Mouse (Mus musculus): ENCODE measurements around the gene Gria1.

Gene Gria1

DNA sequence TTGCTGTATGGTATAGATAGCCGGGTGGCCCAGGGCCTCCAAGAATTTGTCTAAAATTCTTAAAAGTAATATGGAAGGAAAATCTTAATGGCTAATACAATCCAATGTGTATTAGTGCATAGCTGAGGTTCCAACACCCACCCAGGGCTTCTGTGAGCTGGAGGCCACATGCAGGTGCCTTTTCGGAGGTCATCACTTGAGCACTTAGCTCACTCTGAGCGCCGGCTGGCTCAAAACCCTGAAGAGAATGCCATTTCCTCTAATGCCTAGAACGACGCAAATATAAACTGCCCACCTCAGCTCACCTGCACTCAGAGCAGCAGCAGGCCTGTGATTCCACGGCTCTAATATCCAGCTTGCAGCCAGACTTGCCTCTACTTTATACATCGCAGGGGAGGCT, 148.9 kb downstream of the Gria1 start:
- in situ Hi-C loops (cut with MboI; ENCODE audit: unreplicated experiment in 2 of 2) = no loop called here

DNA sequence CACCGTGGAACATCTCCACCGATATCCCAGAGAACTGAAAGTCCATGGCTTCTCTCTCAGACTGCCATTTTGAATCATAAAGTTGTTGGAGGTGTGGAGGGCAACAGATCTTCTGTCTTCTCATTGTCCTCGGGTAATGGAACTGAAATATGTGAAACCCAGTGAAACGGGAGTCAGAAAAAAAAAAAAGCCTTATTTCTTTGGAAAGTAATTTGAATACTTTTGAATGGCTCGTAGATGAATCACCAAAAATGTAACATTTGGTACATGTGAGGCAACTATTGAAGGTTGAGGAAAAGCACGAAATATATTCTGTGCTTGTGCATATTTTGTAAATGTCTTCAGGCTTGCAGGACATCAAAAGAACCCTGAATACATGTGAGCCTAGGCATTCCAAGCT, 151.7 kb downstream of the Gria1 start:
- in situ Hi-C loops (cut with MboI; ENCODE audit: unreplicated experiment in 2 of 2) = no loop called here

DNA sequence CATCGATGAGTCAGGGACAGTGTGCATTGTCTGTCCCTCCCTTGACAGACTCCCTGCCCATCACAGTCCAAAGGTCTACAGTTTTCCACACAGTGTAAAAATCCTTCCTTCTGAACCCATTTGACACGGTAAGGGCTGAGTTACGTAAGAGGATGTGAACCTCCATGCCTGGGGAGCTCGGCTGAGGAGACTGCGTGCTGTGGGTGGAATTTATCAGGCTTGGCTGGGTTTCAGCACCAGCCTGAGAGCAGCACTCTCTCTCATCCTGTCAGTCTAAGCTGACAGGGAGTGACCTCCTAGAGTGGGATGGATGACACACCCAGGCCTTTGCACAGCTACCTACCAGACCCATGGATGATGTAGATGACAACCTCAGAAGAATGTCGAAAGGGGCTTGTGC, 158.9 kb downstream of the Gria1 start:
- in situ Hi-C loops (cut with MboI; ENCODE audit: unreplicated experiment in 2 of 2) = no loop called here

DNA sequence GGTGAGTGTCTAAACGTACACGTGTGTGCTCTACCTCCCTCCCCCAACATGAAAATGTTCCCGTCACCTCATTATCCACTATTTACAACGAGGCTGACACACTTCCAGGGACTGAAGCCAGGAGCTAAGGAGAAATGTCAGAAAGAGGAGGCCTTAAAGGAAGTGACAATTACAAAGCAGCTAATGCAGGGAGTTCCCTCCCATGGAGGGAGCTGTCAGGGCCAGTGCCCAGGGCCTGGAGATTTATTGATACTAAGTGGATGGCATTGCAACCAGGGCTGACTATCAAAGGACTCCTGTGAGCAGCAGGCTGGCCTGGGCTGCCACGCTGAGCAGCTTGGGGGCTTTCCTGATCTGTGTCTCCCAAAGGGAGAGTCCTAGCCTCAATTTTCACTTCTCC, 163.0 kb downstream of the Gria1 start:
- in situ Hi-C loops (cut with MboI; ENCODE audit: unreplicated experiment in 2 of 2) = no loop called here

DNA sequence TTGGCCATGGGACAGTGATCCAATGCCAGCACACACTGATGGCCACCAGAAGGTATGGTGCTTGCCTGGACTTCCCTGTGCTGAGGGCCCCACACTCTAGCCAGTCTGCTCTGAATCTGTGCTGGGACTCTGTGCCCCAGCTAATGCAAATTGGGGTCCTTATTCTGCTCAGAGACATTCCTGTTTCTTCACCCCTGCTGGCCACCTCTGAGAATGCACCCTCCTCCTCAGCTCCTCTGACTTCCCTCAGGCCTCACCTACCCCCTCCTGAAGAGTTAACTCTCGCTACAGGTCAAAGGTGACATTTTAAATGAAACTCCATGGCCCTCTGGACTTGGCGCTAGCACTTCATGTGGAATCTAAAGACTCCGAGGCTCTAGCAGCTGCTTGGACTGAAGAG, 165.4 kb downstream of the Gria1 start:
- in situ Hi-C loops (cut with MboI; ENCODE audit: unreplicated experiment in 2 of 2) = no loop called here

DNA sequence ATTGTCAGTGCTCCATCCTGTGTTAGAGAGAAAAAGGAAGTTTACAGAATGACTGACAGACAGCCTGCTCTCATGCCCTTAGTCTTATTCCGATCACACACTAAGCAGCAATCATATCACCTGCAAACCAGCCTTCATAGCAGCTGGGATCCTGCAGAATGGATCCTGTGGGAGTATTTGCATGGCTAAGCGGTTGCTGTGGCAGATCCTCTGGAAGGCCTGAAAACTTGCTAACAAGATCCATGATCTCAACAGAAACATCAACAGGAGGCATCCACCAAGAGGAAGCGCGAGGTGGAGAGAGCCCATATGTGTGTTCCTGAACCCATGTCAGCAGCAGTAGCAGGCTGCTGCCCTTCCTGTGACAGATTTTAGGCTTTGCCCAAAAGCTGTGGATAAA, 173.0 kb downstream of the Gria1 start:
- in situ Hi-C loops (cut with MboI; ENCODE audit: unreplicated experiment in 2 of 2) = no loop called here

DNA sequence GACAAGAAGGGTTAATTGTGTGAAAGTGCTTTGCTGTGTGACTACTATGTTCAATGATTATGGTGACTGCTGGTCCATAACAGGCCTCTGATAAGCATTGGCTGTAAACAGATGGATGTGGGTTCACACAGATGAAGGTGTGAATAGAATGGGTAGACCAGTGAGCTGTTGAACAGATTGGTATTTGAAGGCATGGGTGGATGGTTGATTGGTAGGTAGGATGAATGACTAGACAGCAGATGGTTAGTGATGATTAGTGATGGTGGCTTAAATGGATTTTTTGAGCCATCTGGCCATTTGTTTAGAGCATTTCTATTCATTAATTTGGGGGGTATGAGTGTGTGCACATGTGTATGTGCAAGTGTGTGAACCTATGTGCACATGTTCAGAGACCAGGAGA, 173.9 kb downstream of the Gria1 start:
- in situ Hi-C loops (cut with MboI; ENCODE audit: unreplicated experiment in 2 of 2) = no loop called here

DNA sequence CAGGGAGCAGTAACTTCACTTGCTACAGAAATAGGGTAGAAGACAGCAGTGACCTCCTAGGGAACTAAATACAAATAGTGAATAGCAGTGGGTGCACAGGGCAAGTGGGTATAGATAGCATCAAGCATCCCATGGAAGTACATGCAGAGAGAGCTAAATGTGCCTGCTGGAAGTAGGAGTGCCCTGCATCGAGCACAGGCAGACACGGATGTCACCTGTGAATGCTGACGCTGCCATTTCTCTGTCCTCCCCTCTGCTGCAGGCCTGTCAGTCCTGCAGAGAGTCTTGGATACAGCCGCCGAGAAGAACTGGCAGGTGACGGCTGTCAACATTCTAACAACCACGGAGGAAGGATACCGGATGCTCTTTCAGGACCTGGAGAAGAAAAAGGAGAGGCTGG, 178.2 kb downstream of the Gria1 start:
- in situ Hi-C loops (cut with MboI; ENCODE audit: unreplicated experiment in 2 of 2) = no loop called here

DNA sequence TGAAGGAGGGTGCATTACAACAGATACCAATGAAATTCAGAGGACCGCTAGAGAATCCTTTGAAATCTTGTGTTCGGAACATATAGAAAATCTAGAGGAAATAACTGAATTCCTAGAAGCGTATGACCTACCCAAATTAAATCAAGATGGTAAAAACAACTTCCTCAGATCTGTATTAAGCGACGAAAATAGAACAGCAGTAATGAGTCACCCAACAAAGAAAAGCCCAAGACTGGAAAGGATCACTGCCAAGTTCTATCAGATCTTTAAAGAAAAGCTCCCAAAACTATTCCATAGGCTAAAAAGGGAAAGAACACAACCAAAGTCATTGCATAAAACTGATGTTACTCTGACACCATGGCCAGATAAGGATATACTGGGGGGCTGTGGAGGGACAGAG, 183.6 kb downstream of the Gria1 start:
- in situ Hi-C loops (cut with MboI; ENCODE audit: unreplicated experiment in 2 of 2) = no loop called here

DNA sequence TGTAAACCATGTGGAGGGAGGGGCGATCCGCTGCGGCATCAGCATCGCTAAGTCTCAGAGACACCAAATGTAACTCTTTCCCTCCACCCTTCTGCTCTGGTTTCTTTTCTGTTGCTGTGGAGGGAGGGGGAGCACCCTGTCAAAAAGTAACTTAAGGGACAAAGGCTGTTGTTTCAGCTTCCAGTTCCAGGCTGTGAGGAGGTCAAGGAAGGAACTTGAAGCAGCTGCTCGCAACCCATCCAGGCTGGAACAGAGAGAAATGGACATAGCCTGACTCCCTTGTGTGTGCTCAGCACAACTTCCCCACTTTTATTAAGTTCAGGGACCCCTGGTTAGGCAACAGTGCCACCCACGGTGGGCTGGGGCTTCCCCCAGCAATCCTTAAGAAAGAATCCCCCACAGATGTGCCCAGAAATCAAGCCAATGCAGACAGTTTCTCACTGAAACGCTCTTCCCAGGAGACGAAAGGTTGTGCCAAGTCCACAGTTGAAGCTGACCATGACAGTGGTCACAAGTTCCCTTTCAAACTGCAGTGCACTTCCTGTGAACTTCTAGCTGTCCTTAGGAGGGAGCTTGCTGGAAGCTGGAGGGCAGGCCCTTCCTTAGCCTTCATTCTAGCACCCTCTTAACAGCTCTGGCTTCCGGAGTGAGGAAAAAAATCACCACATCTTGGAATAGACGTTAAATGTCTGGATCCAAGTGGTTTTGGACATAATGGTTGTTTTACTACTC, 190.2 kb downstream of the Gria1 start:
- in situ Hi-C loops (cut with MboI; ENCODE audit: unreplicated experiment in 2 of 2) = no loop called here

DNA sequence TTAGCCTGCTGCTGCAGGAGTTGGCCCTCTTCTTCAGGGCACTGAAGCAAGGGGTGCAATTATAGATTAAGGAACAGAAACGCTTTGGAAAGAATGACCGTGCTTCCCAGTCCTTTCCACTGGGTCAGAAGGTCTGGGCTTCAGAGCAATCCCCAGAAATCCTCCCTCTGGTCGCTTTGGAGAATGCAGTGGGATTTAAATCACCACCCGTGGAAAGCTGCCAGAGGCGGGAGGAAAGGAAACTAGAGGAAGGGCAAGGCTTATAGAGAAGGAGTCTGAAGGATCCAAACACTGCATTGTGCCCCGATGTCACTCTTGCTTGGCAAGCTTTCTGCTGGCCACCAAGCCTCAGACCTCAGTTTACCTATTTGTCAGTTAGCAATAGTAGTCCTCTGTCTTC, 193.2 kb downstream of the Gria1 start:
- in situ Hi-C loops (cut with MboI; ENCODE audit: unreplicated experiment in 2 of 2) = no loop called here

DNA sequence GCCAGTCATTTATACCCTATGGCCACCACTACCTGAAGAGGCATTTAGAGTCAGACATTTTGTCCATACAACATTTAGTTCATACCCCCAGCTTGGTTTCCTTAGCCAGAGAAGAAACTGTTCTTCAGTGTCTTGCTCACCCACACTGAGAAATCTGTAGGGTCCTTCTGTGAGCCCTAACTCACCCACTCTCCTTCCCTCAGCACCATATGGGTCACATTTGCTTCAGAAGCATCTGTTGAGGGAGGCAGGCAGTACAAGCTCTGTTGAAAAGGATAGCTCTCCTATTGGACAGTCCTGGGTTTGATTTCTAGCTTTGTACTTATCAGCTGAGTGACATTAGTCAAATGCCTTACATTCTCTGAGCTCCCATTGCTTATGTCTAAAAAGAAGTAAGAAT, 196.1 kb downstream of the Gria1 start:
- in situ Hi-C loops (cut with MboI; ENCODE audit: unreplicated experiment in 2 of 2) = no loop called here

DNA sequence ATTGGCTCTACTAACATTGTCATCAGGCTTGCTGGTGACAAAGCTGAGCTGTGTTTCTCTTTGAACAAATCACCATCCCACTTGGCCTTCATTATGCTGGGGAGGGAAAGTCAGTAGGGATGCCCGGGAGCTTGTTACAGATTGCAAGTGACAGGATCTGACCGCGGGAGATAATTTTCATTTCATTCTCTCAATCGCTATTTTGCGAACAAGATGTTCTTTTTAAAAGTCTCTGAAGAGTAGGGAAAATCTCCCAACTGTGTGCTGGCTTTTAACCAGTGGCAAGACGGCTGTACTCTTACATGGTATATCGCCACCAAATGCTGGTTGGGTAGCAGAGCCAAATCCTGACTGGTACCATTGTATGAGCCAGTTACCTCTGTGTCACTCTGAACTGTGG, 202.9 kb downstream of the Gria1 start:
- in situ Hi-C loops (cut with MboI; ENCODE audit: unreplicated experiment in 2 of 2) = no loop called here

DNA sequence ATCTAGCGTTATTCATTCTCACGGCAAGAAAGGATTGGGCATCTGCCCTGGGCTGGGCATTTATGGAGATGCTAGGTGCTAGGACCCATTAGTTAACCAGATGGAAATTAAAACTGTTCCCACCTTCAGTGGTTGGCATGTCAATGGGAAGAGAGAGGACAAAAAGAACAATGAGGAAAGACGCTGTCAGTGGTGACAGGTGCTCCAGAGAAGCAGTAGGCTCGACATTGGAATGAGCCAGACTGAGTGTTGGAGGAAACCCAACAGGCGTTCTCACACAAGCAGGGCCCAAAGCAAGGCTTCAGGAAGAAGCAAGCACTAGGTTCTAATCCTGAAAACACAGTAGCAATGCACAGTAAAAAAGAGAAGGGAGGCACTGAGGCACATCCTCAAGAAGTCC, 203.4 kb downstream of the Gria1 start:
- in situ Hi-C loops (cut with MboI; ENCODE audit: unreplicated experiment in 2 of 2) = no loop called here

DNA sequence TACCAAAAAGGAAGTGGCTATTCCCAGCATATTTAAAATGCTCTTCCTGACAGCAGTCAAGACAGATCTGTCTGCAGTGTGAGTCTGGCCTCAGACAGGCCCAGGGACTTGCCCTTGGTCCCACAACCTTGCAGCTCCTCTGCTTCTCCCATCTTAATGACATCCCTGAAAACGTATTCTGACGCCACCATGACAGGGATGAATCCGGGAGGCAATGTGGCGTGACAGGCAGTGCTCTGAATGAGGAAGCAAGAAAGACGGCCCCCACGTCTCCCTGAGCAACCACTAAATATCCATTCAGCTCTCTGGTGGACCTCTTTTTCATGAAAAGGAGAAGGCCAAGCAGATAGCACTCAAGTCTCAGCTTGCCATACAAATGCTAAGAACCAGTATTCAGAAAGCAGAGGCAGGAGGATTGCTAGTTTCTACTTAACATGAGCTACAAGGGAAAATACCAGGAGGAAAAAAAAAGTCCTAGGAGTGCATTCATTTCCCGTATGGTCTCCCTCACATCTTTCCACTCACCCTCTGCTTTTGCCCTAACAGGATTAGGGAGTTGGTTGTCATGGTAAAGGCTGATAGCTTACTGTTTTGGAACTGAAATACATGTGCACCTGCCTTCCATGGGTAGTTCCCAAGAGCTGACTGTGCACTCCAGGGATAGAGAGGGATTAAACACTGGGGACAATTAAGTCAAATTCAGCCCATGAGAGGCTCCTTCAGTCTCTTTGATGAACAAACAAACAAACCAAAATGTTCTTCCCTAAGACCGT, 211.8 kb downstream of the Gria1 start:
- in situ Hi-C loops (cut with MboI; ENCODE audit: unreplicated experiment in 2 of 2) = no loop called here

DNA sequence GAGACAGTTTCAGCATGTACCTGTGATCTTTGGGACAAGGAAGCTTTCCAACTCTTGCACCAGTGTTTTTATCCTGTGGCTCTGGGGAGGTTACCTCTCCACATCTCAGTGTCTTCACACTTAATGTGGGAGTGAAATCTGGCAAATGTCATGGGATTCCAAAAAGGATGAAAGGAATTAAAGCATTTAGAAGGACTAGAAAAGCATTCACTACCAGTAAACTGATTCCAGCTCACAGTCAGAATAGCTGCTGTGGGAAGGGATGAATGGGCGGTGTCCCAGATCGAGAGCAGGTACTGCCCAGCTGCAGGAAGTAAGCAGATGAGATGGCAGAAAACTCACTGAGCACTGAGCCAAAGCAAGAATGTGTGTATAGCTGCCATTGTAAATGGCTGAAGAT, 224.3 kb downstream of the Gria1 start:
- in situ Hi-C loops (cut with MboI; ENCODE audit: unreplicated experiment in 2 of 2) = no loop called here

DNA sequence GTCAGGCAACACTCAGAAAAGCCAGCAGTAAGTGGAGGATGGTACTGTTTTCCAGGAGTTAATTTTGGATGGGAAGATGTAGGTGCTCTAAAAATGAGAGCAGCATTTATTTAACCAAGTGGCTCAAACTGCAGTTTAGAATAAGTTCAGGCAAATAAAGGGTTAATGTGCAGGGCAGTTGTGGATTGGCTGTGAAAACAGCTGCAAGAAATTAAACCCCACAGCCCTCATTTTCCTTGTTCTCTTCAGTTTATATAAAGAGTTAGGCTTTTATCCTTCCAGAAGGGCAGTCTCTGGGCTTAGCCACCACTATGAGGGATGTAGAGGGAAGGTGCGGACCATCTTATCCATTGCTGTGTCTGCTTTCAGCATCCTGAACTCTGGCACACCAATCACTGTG, 225.2 kb downstream of the Gria1 start:
- in situ Hi-C loops (cut with MboI; ENCODE audit: unreplicated experiment in 2 of 2) = no loop called here

DNA sequence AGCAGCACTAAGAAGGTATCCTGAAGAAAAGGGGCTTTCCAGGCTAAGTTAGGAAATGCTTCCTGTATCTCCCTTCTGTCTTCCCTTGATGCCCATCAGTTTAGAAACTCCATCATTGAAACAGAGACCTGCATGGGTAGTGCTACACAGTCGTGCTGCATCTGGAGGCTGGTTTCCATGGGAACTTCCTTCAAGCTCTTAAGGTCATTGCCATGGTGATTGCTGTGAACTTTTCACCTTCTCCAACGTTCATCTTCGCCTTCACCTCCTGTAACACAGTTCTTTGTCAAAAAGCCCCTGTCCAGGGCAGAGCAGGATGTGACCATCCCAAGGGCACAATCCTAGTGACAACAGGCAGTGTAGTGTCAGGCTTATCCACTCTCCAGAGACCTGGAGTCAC, 228.6 kb downstream of the Gria1 start:
- in situ Hi-C loops (cut with MboI; ENCODE audit: unreplicated experiment in 2 of 2) = no loop called here

DNA sequence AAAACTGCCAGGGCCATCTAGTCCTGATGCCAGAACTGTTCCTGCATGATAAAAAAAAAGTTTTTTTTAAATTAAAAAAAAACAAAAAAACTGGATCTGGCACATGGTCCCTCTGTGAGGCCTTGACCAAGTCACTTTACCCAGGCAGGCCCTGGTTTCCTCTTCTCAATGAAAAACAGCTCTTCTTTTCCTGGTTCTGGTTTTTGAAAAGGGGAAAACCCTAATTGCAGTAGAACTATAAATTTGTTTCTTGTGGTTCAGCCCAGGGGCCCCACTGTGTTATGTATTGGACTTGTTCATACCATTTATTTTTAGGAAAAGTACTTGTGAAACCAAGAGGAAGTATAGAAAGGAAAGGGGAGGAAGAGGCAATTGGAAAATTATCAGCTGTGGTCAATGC, 232.6 kb downstream of the Gria1 start:
- in situ Hi-C loops (cut with MboI; ENCODE audit: unreplicated experiment in 2 of 2) = no loop called here

DNA sequence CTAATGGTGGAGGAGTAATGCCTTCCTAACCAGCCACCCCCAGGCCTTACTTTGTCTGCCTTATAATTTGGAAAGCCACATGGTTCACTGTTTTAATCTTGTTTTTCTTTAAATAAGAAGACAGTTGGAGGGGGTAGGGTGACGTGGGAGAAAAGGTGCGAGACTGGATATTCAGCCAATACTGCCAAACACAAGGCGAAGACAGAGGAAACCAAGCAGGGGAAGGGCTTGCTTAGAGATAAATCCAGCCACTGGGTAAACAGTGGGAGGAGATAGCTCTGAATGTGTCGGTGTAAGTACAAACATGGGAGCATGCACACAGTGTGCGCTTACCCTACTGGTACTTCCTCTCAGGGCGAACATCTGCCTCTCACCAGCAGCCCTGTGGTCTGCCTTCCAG, 233.4 kb downstream of the Gria1 start:
- in situ Hi-C loops (cut with MboI; ENCODE audit: unreplicated experiment in 2 of 2) = no loop called here

DNA sequence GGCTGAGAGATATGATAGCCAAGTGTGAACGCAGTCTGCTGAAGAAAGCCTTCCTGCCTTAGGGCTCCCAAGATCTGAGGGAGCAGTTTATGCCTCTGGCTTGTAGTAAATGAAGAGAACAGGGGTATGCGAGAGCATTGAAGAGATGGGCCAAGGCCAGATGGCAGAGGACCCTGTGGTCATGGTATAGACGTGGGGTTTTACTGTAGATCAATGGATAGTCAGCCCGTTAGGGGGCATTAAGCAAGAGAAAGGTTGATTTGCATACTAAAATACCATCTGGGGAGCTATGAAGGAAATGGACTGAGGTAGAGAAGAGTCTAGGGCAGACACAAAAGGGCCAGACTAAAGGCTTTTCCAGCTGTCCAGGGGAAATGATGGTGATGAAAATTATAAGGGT, 237.7 kb downstream of the Gria1 start:
- in situ Hi-C loops (cut with MboI; ENCODE audit: unreplicated experiment in 2 of 2) = no loop called here

DNA sequence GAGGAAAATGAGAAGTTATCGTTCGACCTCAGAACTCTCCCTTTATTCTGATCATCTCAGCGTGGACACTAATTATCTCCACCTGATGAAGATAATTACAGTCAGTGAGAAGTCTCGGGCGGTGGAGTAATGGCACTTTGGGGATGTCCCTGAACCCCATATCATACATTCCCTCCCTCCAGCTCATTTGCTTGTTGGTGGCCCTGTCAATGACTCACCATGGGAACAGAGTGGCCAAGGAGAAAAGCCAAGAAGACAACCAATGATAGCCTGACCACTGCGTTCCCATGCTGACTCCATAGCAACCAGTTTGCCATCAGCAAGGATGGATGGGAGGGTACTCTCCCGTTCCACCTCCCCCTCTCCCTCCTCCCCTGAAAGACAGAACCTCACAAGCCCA, 238.9 kb downstream of the Gria1 start:
- in situ Hi-C loops (cut with MboI; ENCODE audit: unreplicated experiment in 2 of 2) = no loop called here
